Mouse (Mus musculus) right cerebral cortex, postnatal 25 days (tissue): Measurements from ENCODE around the gene Abcc6.
"Not testable (repeated sequence)": the region's sequence is repeated elsewhere in the genome, so short reads cannot be mapped to it uniquely, and the experiment has no call there.

Experiments
- DNase-seq: peaks from one replicate; pipeline ENCODE4 v3.0.0; 2022

Abcc6 gene

GRCm38 (mm10) chr7:46025436-46025835 lies 4.7 kb downstream of the Abcc6 start:
- no peak for DNase-seq

- DNase-seq: no peak
Measured at GRCm38 (mm10) chr7:46021951-46022350, 8.2 kb downstream of the Abcc6 start.

GRCm38 (mm10) chr7:46019594-46019993 lies 10.5 kb downstream of the Abcc6 start:
- no peak for DNase-seq

- peak; percentile 29 for DNase-seq
Measured at GRCm38 (mm10) chr7:46013266-46014010, 16.7 kb downstream of the Abcc6 start.

GRCm38 (mm10) chr7:46012121-46012520 lies 18.0 kb downstream of the Abcc6 start:
- DNase-seq: no peak

- peak; percentile 70 for DNase-seq
Measured at GRCm38 (mm10) chr7:46009578-46009977, 20.5 kb downstream of the Abcc6 start.

GRCm38 (mm10) chr7:46002748-46003147 lies 27.4 kb downstream of the Abcc6 start:
- DNase-seq: no peak

GRCm38 (mm10) chr7:46000577-46000976 lies 29.5 kb downstream of the Abcc6 start:
- DNase-seq: no peak

GRCm38 (mm10) chr7:45992470-45992869 lies 37.6 kb downstream of the Abcc6 start:
- no peak for DNase-seq

- DNase-seq: no peak
Measured at GRCm38 (mm10) chr7:45988344-45988743, 41.8 kb downstream of the Abcc6 start.

GRCm38 (mm10) chr7:45986893-45987292 lies 43.2 kb downstream of the Abcc6 start:
- DNase-seq: no peak

- no peak for DNase-seq
Measured at GRCm38 (mm10) chr7:45981612-45982011, 48.5 kb downstream of the Abcc6 start.

GRCm38 (mm10) chr7:45974512-45974911 lies 55.6 kb downstream of the Abcc6 start:
- no peak for DNase-seq

GRCm38 (mm10) chr7:45974103-45974502 lies 56.0 kb downstream of the Abcc6 start:
- no peak for DNase-seq

- no peak for DNase-seq
Measured at GRCm38 (mm10) chr7:45973271-45973687, 56.8 kb downstream of the Abcc6 start.

GRCm38 (mm10) chr7:45971831-45972723 lies 58.0 kb downstream of the Abcc6 start:
- no peak for DNase-seq

GRCm38 (mm10) chr7:45956611-45957010 lies 73.5 kb downstream of the Abcc6 start:
- DNase-seq: no peak

GRCm38 (mm10) chr7:45949061-45949460 lies 81.0 kb downstream of the Abcc6 start:
- no peak for DNase-seq

- not testable (repeated sequence) for DNase-seq
Measured at GRCm38 (mm10) chr7:45943280-45943679, 86.8 kb downstream of the Abcc6 start.

GRCm38 (mm10) chr7:45941986-45942385 lies 88.1 kb downstream of the Abcc6 start:
- DNase-seq: no peak

- DNase-seq: no peak
Measured at GRCm38 (mm10) chr7:45939836-45940235, 90.3 kb downstream of the Abcc6 start.

GRCm38 (mm10) chr7:45935114-45935513 lies 95.0 kb downstream of the Abcc6 start:
- no peak for DNase-seq

- DNase-seq: not testable (repeated sequence)
Measured at GRCm38 (mm10) chr7:45933766-45934165, 96.3 kb downstream of the Abcc6 start.

GRCm38 (mm10) chr7:45929688-45930087 lies 100.4 kb downstream of the Abcc6 start:
- no peak for DNase-seq
